Mouse (Mus musculus) left cerebral cortex, postnatal 36 days (tissue): ENCODE measurements at regions not wholly inside any gene's neighbourhood (a gene's known extent, or its start where the extent isn't known, plus 50 kb on each side); places are given as distances from the start of the nearest gene placed in this dataset.

Experiments
- DNase-seq, 2 experiments: peaks; one replicate each; pipeline ENCODE4 v3.0.0; 2021 to 2022; ENCODE audit warnings: low spot score in 2 of 2, mixed read lengths in 1 of 2
- intact Hi-C: fragments of 180-260 bp; cut with DNase I; formaldehyde crosslinking; loops from one replicate; pipeline ENCODE4 v1.15.1; 2025

DNA sequence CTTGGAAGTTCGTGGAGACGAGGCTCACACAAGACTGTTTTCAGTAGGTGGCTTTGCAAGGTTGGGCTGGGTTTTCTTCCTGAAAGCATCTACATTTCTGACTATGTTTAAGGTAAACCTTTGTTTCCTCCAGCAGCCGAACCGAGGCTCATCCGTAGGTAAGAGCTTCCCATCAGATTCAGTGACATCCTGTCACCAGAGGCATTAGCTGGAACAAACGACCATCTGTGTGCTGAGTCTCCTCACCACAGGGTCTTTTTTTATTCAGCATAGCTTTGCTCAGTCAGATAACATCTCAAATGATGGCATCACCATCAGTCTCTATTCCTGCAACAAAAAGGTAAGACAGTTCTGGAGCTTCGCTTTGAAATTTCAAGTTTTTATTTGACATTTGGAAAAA lies 601.4 kb upstream of the Fam92a start:
- no peak for DNase-seq
- intact Hi-C loops, result no loop called here

GRCm38 (mm10) chr4:12770131-12770780 lies 598.4 kb upstream of the Fam92a start:
- DNase-seq, result no peak
- intact Hi-C loops, result no loop called here

DNA sequence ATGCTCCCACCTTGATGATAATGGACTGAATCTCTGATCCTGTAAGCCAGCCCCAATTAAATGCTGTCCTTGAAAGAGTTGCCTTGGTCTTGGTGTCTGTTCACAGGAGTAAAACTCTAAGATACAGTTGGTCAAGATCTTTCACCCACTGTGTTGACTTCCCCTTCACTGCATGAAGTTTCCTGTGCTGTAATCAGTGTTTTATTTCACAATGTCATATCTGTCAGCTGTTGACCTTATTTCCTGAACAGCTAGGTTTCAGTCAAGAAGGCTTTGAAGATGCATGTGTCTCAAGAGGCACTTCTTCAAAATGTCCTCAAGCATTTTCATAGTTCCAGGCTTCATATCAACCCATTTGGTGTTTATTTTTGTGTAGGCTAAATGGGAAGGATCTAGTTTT lies 597.3 kb upstream of the Fam92a start:
- intact Hi-C loops, result no loop called here

DNA sequence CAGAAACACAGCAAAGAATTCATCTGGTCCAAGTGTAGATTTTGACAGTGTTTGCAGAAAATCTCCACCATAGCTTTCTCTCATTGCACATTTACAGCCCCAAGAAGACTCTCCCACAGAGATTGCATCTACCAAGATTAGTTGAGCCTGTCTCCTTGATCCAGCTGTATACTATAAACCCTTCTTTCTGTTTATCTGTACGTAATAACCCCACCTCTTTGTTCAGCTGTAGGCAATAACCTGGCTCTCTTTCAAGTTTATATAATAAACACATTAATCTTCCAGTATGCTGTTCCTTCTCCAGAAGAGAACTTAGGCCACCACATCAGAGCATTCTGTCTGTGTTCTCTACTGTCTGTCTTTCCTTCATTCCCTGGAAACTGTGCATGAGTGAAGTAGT lies 594.9 kb upstream of the Fam92a start:
- intact Hi-C loops, result no loop called here
- no peak for DNase-seq

More for the DNA sequence above, 597.3 kb upstream of the Fam92a start:
- no peak for DNase-seq

- DNase-seq, result no peak
- intact Hi-C loops, result no loop called here
Measured at GRCm38 (mm10) chr4:12750817-12751216, 579.0 kb upstream of the Fam92a start.

- intact Hi-C loops, result no loop called here
Measured at GRCm38 (mm10) chr4:12749874-12750273, 578.1 kb upstream of the Fam92a start.

GRCm38 (mm10) chr4:12743714-12744327 lies 572.0 kb upstream of the Fam92a start:
- DNase-seq, result no peak
- intact Hi-C loops, result no loop called here

More at GRCm38 (mm10) chr4:12749874-12750273, 578.1 kb upstream of the Fam92a start:
- DNase-seq, result no peak

- intact Hi-C loops, result no loop called here
- DNase-seq, result no peak
Measured at GRCm38 (mm10) chr4:12736411-12736810, 564.6 kb upstream of the Fam92a start.

DNA sequence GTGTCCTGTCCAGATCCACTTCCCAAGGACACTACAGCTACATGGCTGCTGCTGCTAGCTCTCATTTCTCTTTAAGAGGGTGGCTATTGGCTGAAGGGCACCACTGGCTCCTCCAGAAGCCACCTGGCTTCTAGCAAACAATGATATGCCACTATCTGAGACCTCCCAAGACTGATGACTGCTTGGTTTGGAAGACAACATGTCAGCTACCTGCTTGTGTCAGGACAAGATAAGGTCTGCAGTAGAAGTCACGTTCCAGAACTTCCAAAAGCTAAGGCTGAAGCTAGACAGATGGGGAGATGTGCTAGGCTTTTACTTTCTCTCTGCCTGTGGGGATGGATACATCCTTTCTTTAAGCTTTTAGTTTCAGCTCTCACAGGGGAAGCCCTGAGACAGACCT lies 528.4 kb upstream of the Fam92a start:
- DNase-seq, result no peak
- intact Hi-C loops, result no loop called here

GRCm38 (mm10) chr4:12677814-12678213 lies 506.0 kb upstream of the Fam92a start:
- intact Hi-C loops, result no loop called here
- no peak for DNase-seq

DNA sequence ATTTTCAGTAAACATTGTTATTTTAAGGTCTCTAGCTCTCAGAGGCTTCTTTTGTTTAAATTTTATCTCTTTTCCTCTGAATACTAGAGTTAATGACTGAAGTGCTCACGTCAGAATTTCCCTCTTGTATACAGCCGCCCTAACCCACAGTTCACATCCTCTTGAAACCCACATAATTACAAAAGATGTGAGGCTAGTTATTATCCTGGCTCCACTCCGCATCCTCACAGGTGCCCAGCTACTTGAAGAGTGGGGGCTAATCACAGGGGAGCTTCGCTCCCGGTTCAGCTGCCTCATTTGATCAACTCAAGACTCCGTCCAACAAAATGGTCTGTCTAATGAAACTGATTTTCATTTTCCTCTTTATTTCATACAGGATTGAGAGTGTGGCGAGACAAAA lies 499.6 kb upstream of the Fam92a start:
- no peak for DNase-seq
- intact Hi-C loops, result no loop called here

- intact Hi-C loops, result no loop called here
- DNase-seq, result no peak
Measured at GRCm38 (mm10) chr4:12663176-12663575, 491.4 kb upstream of the Fam92a start.

DNA sequence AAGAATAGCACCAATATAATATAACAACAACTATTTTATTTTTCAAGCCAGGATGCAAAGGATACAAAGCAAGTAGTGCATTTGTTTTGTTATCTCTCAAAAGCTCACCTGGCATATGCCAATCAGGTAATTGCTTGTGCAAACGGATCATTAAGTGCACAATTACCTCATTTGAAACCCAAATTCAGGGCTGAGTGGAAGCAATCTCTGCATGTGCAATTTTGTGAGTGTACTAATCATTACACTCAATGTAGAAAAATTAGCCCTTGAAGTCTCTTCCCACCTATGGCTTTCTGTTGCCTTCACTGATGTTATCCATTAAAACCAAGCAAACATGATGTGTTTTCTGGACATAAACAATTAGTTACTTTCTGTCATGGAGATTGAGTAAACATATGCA lies 490.9 kb upstream of the Fam92a start:
- no peak for DNase-seq
- intact Hi-C loops, result no loop called here

DNA sequence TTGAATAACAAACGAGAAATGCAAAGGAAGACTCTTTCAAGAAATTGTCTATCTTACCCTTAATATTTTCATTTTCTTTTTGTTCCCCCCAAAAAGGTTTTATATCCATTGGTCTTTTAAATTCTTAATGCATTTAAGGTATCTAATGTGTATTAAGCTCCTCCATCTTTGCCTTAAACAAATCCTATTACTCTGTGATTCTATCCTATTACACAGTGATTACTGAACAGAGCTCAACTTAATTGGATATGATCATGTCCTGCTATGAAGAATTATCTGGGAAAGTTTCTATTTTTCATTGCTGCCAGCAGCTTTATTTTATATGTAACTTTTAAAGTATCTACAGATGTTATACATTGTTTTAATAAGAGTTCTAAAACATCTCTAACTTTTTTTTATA lies 487.3 kb upstream of the Fam92a start:
- DNase-seq, result no peak
- intact Hi-C loops, result no loop called here

- DNase-seq, result no peak
- intact Hi-C loops, result no loop called here
Measured at GRCm38 (mm10) chr4:12658594-12658993, 486.8 kb upstream of the Fam92a start.

- intact Hi-C loops, result no loop called here
Measured at GRCm38 (mm10) chr4:12657820-12658219, 486.0 kb upstream of the Fam92a start.

GRCm38 (mm10) chr4:12656924-12657603 lies 485.2 kb upstream of the Fam92a start:
- intact Hi-C loops, result no loop called here
- DNase-seq, result peak; percentile 14 to 22

More at GRCm38 (mm10) chr4:12657820-12658219, 486.0 kb upstream of the Fam92a start:
- DNase-seq, result no peak

DNA sequence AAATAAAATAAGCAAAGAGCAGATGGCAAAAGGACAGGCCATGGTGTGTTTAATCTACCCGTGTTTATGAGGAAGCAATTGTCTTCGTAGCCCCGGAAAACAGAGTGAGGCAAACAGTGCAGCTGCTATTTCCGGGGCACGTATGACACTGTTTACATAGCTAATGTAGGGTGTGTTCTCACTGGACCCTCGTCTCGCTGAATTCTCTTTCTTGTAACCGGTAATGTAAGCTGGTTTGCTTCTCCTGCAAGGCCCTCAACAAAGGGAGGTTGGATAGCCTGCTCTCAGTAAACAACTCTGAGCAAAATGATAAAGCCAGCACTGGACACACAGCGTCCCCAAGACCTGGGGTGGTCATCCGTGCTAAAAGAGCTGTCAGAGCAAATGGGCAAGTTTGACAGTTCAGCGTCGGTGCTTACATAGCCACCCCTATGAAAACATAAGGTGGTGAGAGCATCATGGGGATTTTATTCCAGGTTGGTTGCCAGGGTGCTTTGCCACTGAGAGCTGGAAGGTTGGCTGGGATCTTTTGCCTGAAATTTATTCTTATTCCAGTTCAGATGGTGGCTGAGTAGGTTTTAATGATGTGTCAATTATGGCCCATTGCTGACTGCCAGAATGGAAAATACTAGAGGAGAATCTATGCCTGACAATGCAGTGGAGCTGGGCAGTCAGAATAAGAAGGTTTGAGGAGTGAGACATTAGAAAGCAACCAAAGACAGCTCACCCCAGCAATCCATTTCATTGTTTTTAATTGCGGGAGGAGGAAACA lies 483.8 kb upstream of the Fam92a start:
- DNase-seq, result no peak
- intact Hi-C loops, result no loop called here

- no peak for DNase-seq
- intact Hi-C loops, result no loop called here
Measured at GRCm38 (mm10) chr4:12654568-12655456, 483.0 kb upstream of the Fam92a start.
